Mouse (Mus musculus): ENCODE results near the gene 4930524J08Rik.

- TF ChIP-seq POLR2A (IDR thresholded peaks at IDR 0.05; ENCODE audit: control insufficient read depth, low read depth, low read length) (no peak), CTCF (IDR thresholded peaks at IDR 0.05; ENCODE audit: control insufficient read depth, insufficient read depth, insufficient replicate concordance, low read depth, low read length) (no peak)
These were observed 39.4 kb upstream of the 4930524J08Rik start for GRCm38 (mm10) chr5:99939440-99939839.

All from testis, adult 2 months (tissue).